Mouse (Mus musculus) cortical plate, adult 2 months (tissue): Measurements from ENCODE around the gene Ifngr2. TPM values are rescaled to one million over a fixed set of nuclear protein-coding genes. Genes with fewer than 3 reads are reported as not detected.

ENCODE experiments used
- H3K27ac ChIP-seq: fragments of 200-500 bp; 2 replicates; pipeline ENCODE4 v1.5.1; 2012; ENCODE audit warnings: low read length, control low read depth, inconsistent platforms; ENCODE audit not compliant: insufficient read depth
- H3K4me1 ChIP-seq: fragments of 200-500 bp; 2 replicates; pipeline ENCODE4 v1.6.1; 2011; ENCODE audit warnings: low read length; ENCODE audit not compliant: control insufficient read depth, insufficient read depth
- H3K4me3 ChIP-seq: fragments of 200-500 bp; 2 replicates; pipeline ENCODE4 v1.5.1; 2011; ENCODE audit warnings: mild to moderate bottlenecking, low read length, control low read depth; ENCODE audit not compliant: insufficient read depth
- CTCF ChIP-seq: fragments of 200-500 bp; IDR thresholded peaks from 2 replicates; pipeline ENCODE4 v1.5.1; 2011; ENCODE audit warnings: mild to moderate bottlenecking, control low read depth, low read length; ENCODE audit not compliant: insufficient read depth; ENCODE audit errors: extremely low read depth
- POLR2A ChIP-seq: fragments of 200-500 bp; IDR thresholded peaks from 2 replicates; pipeline ENCODE4 v1.6.1; 2011; ENCODE audit warnings: mild to moderate bottlenecking, low read length, control low read depth; ENCODE audit not compliant: insufficient read depth; ENCODE audit errors: extremely low read depth
- polyA plus RNA-seq: library from polyadenylated mRNA; depleted of rRNA; stranded (reverse); fragments of >200 nt; gene quantifications from 2 replicates; pipeline ENCODE4 v1.2.3, GENCODE M21; 2012; rRNA removed

Ifngr2 gene
- polyA plus RNA-seq, 1 experiment = 32.9 TPM

DNA sequence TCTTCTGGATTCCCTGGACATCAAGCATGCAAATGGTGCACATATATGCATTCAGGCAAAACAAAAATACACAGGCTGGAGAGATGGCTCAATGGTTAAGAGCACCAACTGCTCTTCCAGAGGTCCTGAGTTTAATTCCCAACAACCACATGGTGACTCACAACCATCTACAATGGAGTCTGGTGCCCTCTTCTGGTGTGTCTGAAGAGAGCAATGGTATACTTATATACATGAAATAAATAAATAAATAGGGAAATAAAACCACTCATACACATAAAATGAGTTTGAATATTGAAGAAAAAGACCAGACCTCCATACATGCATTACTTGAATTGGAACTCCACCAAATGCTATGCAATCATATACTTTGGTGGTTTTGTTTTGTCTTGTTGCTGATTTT is 52.4 kb downstream of the Ifngr2 start:
- Histone ChIP-seq H3K27ac (no peak overlapping the region), H3K4me1 (no peaks in the 10 kb centered on the region; the same call in 1 of the 2 replicates), H3K4me3 (no peak overlapping the region)
- TF ChIP-seq CTCF (no peak), POLR2A (no peak)

DNA sequence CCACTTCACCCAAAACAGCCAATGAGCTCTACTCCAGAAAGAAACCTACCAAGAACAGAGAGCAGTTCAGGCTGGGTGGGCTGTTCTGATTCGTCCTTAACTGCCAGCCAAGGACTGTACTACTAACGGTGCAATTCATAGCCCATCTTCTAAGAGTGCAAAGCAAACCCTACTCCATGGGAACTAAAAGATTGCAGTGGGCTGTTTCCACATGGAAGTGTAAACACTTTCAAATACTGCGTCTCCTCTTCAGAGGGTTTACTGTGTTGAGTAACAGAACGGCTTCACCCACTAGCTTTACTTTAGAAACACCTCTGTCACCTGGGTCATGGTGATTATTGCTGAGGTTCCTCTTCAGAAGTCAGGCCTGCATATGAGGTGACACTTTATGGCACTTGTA is 54.2 kb downstream of the Ifngr2 start:
- TF ChIP-seq CTCF (no peak), POLR2A (no peak)

GRCm38 (mm10) chr16:91601693-91602092 is 54.8 kb downstream of the Ifngr2 start:
- TF ChIP-seq CTCF (no peak), POLR2A (no peak)
- Histone ChIP-seq H3K27ac (no peak overlapping the region), H3K4me3 (no peak overlapping the region), H3K4me1 (no peaks in the 10 kb centered on the region)

More for the DNA sequence above, 54.2 kb downstream of the Ifngr2 start:
- Histone ChIP-seq H3K27ac (no peak overlapping the region), H3K4me3 (no peak overlapping the region), H3K4me1 (no peaks in the 10 kb centered on the region)

- H3K4me3 ChIP-seq = no peak overlapping the region
- H3K27ac ChIP-seq = no peak overlapping the region
- TF ChIP-seq CTCF = no peak
- no peak for TF ChIP-seq POLR2A
- no peaks in the 10 kb centered on the region for H3K4me1 ChIP-seq
These were observed 58.3 kb downstream of the Ifngr2 start for GRCm38 (mm10) chr16:91605156-91605555.

DNA sequence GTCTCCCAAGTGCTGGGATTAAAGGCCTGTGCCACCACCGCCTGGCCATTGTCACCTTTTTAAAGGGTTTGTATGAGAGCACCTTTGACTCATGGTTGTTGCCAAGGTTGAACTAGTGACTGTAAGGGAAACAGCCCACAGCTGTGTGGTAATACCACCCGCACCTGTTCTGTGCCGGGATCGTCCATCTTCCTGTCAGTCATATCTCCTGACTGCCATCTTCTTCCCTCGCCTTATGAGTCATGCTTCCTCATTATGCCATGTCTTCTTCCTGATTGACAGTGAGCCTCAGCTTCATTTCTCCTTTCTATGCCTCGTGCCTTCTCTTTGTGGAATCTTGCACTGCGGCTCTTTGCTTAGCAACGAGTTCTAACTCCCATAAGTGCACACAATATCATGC is 60.1 kb downstream of the Ifngr2 start:
- no peak for TF ChIP-seq POLR2A
- Histone ChIP-seq H3K4me3 (no peak overlapping the region), H3K27ac (no peak overlapping the region), H3K4me1 (no peaks in the 10 kb centered on the region)

DNA sequence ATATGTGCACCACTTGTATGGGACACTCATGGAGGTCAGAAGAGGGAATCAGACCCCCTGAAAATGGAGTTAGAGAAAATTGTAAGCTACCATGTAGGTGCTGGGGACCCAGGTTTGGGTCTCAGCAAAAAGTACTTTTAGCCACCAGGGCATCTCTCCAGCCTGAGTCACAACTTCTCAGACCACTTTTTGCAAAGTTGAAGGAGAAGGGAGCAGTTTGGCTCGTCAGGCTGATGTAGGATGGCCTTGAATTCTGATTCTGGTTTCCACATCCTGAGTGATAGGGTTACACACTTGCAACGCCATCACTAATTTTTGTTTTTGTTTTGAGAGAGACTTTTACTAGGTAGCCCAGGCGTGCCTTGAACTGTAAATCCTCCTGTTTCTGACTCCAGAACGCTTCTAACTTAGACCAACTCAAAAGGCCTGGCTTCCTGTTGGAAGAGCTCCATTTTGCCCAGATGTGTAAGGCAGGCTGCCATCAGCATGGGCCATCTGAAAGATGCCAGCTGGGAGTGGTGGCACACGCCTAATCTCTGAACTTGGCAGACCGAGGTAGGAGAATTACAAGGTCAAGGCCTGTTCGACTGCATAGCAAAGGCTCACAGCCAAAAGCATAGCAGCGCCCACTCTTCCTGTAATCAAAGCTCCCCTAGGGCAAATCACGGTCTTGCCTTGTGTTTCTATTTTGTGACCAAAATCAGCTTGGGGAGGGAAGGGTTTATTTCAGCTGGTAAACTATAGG is 62.8 kb downstream of the Ifngr2 start:
- no peak overlapping the region for H3K27ac ChIP-seq
- TF ChIP-seq CTCF (no peak), POLR2A (no peak)
- no peaks in the 10 kb centered on the region for H3K4me1 ChIP-seq
- H3K4me3 ChIP-seq = no peak overlapping the region

DNA sequence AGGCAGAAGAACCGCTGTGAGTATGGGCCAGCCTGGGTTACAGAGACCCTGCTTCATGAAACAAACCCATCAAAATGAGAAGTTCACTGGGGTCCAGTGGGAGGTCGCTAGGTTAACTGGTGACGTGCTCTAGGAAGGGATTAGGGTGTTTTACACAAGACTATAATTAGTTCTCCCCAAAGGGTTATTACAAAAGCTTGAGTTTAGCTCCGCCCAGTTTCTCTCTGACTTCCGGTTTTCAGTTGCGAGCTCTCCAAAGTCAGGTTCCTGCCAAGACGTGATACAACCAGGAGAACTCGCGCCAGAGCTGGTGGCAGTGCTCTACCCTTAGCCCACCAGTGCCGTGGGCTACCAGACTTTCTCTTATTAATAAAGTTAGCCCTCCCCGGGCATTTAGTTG is 64.4 kb downstream of the Ifngr2 start:
- Histone ChIP-seq H3K4me3 (no peak overlapping the region), H3K4me1 (no peaks in the 10 kb centered on the region), H3K27ac (no peak overlapping the region)
- TF ChIP-seq CTCF (no peak), POLR2A (no peak)

- no peak overlapping the region for H3K4me3 ChIP-seq
- H3K27ac ChIP-seq = no peak overlapping the region
- no peaks in the 10 kb centered on the region for H3K4me1 ChIP-seq
- no peak for TF ChIP-seq POLR2A
- TF ChIP-seq CTCF = no peak
These were observed 65.7 kb downstream of the Ifngr2 start for GRCm38 (mm10) chr16:91612525-91612924.

GRCm38 (mm10) chr16:91614552-91614951 is 67.7 kb downstream of the Ifngr2 start:
- Histone ChIP-seq H3K4me3 (no peak overlapping the region), H3K4me1 (no peaks in the 10 kb centered on the region), H3K27ac (no peak overlapping the region)
- TF ChIP-seq CTCF = no peak
- TF ChIP-seq POLR2A = no peak

Other genes starting within 250 kb of the Ifngr2 start
- 33.7 and 34.5 TPM in 2 replicates for gene Ifnar2, start 174.3 kb upstream of the Ifngr2 start, polyA plus RNA-seq
- gene Gm21970, start 155.4 kb upstream of the Ifngr2 start, polyA plus RNA-seq = not detected in 2 replicates
- 12.6 and 13.5 TPM in 2 replicates for gene Il10rb, start 140.9 kb upstream of the Ifngr2 start, polyA plus RNA-seq
- gene Ifnar1, start 61.8 kb upstream of the Ifngr2 start, polyA plus RNA-seq = 35.5 and 36.2 TPM in 2 replicates
- gene Tmem50b, start 50.7 kb downstream of the Ifngr2 start, polyA plus RNA-seq = 91.1 and 96.8 TPM in 2 replicates
- gene Dnajc28, start 72.0 kb downstream of the Ifngr2 start, polyA plus RNA-seq = 6.8 and 8.2 TPM in 2 replicates
- gene Gart, start 99.9 kb downstream of the Ifngr2 start, polyA plus RNA-seq = 34.9 and 37.0 TPM in 2 replicates
- 267 and 291 TPM in 2 replicates for gene Son, start 100.4 kb downstream of the Ifngr2 start, polyA plus RNA-seq
- gene Donson, start 141.7 kb downstream of the Ifngr2 start, polyA plus RNA-seq = 32.1 and 33.5 TPM in 2 replicates
- gene Cryzl1, start 181.9 kb downstream of the Ifngr2 start, polyA plus RNA-seq = 118 and 124 TPM in 2 replicates
- gene Itsn1, start 182.2 kb downstream of the Ifngr2 start, polyA plus RNA-seq = 55.2 and 64.9 TPM in 2 replicates